Mouse (Mus musculus) heart, embryonic 11.5 days (tissue): ENCODE measurements around the gene Smyd4. TPM values are rescaled to one million over a fixed set of nuclear protein-coding genes. Genes with fewer than 3 reads are reported as not detected.

ENCODE experiments used
- ATAC-seq: fragments of 200-750 bp; cut with Nextera tagmentation; replicated peaks from 2 replicates; pipeline ENCODE4 v1.8.0; 2017; ENCODE audit warnings: moderate library complexity; ENCODE audit not compliant: insufficient number of reproducible peaks, low FRiP score, low TSS enrichment
- H3K27ac ChIP-seq: fragments of 300-500 bp; sonication (generic); 2 replicates; pipeline ENCODE4 v1.5.1; 2014; ENCODE audit warnings: mild to moderate bottlenecking, low read depth, low read length
- H3K27me3 ChIP-seq: fragments of 300-500 bp; sonication (generic); 2 replicates; pipeline ENCODE4 v1.6.1; 2014; ENCODE audit warnings: mild to moderate bottlenecking, low read length, mixed read lengths; ENCODE audit not compliant: control insufficient read depth, insufficient read depth
- H3K36me3 ChIP-seq: fragments of 300-500 bp; sonication (generic); 2 replicates; pipeline ENCODE4 v1.6.1; 2014; ENCODE audit warnings: mild to moderate bottlenecking, low read length, moderate library complexity, mixed read lengths; ENCODE audit not compliant: control insufficient read depth, insufficient read depth
- H3K4me1 ChIP-seq: fragments of 300-500 bp; sonication (generic); 2 replicates; pipeline ENCODE4 v1.6.1; 2014; ENCODE audit warnings: low read length; ENCODE audit not compliant: control insufficient read depth, insufficient read depth
- H3K4me2 ChIP-seq: fragments of 300-500 bp; sonication (generic); 2 replicates; pipeline ENCODE4 v1.6.1; 2014; ENCODE audit warnings: mild to moderate bottlenecking, moderate library complexity
- H3K4me3 ChIP-seq: fragments of 300-500 bp; sonication (generic); 2 replicates; pipeline ENCODE4 v1.5.1; 2014; ENCODE audit warnings: low read depth, low read length
- H3K9ac ChIP-seq: fragments of 300-500 bp; sonication (generic); 2 replicates; pipeline ENCODE4 v1.6.1; 2014; ENCODE audit warnings: mild to moderate bottlenecking, low read depth, low read length, moderate library complexity
- H3K9me3 ChIP-seq: fragments of 300-500 bp; sonication (generic); replicated peaks from 2 replicates; pipeline ENCODE4 v1.6.1; 2016; ENCODE audit warnings: low read length; ENCODE audit not compliant: control insufficient read depth
- WGBS: fragments of 180-500 bp; shearing (Covaris S2); extraction: QIAGEN DNeasy Blood & Tissue Kit; methylation state at CpG from one replicate; pipeline ENCODE4 v1.1.7; 2014; ENCODE audit not compliant: insufficient replicate concordance; 5-methylcytosine and 5-hydroxymethylcytosine counted together
- polyA plus RNA-seq: library from polyadenylated mRNA; unstranded; fragments of >200 nt; fragmentation: Nextera tagmentation; extraction: Ambion mirVana; gene quantifications from 2 replicates; pipeline ENCODE4 v1.2.1, GENCODE M21; 2014

Gene Smyd4
- polyA plus RNA-seq, 1 experiment from 2014 or later: 12.3 TPM

DNA sequence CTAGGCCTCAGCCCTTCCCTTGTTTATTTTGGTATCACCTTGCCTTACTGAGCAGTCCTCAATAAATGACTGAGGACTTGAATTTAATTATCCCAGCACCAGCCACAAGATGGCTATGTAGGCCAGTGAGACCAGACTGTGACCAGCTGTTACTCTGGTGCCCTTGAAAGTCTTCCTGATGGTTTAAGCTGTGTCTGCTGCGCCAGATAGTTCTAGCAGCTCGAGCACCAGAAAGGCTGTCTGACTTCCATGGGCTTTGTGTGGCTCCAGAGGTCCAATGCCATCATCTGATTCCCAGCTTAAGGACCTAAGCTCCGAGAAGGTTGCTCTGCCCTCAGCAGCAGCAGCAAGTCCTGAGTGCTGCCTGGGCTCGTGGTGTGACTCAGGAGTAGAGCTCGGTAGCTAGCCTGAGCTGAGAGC, 54.0 kb downstream of the Smyd4 start:
- ATAC-seq: no peak
- WGBS: 44% methylated on average over 5 of the region's 5 CpGs
- H3K27ac ChIP-seq: peak overlapping the region; percentile 62; the same call in 1 of the 2 replicates

DNA sequence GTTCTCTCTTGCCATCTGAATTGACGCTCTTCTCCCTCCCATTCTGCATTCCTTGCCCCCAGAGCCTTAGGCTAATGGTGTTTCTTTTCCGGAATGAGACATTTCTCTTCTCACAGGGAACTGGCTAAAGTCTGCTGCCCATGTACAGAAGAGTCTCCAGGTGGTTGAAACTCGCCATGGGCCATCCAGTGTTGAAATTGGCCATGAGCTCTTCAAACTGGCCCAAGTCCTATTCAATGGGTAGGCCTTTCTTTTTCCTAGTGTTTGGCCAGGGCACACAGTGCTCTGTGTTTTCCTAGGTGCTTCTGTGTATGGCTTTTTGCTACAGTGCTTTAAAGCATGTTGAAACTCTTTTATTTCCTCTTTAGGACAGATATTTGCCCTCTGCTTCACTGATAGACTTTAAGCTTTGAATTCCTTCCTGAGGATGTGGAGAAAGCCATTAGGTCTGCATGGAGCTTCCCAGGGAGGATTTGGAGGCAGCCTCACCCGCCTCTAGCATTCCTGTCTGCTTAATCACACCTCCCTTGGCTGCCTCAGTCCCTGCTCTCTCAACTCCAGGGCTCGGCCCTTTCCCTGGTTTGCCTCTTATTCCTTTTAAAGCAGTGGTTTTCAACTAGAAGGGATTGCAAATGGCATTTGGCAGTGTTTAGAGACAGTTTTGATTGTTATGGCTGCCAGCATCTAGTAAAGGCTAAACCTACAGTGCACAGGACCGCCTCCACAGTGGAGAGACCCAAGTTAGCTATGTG, 55.2 kb downstream of the Smyd4 start:
- 67% methylated on average over 6 of the region's 6 CpGs for whole genome bisulfite sequencing
- Histone ChIP-seq H3K9ac (no peak overlapping the region), H3K27me3 (no peaks in the 10 kb centered on the region)

More for the DNA sequence above, 54.0 kb downstream of the Smyd4 start:
- H3K27me3 ChIP-seq: no peaks in the 10 kb centered on the region
- H3K9me3 ChIP-seq: no peaks in the 10 kb centered on the region
- H3K36me3 ChIP-seq: no peaks in the 10 kb centered on the region; the same call in 1 of the 2 replicates
- H3K4me1 ChIP-seq: peaks cover 12% of the 10 kb centered on the region
- no peak overlapping the region for H3K4me3 ChIP-seq
- H3K9ac ChIP-seq: peak overlapping the region; percentile 56; the same call in 1 of the 2 replicates
- no peak overlapping the region for H3K4me2 ChIP-seq

DNA sequence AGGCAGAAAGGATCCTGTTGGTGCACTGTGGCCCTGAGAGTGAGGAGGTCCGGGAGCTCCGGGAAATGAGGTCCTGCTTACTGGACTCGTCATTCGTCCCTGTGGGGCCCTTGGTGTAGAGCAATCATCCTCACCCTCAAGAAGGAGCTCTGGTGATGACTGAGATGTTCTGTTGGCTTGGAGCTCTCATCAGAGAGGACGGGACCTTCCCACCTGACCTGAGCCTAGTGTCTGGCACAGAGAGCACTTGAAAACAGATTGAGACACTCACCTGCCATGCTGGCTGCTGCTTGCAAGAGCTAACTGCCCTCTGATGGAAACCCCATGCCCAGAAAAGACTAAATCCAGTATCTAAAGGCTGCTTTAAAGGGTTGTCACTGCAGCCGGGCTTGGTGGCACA, 56.6 kb downstream of the Smyd4 start:
- Histone ChIP-seq H3K9me3 (no peaks in the 10 kb centered on the region), H3K27ac (no peak overlapping the region), H3K4me3 (no peak overlapping the region), H3K36me3 (no peaks in the 10 kb centered on the region; the same call in 1 of the 2 replicates), H3K9ac (no peak overlapping the region), H3K27me3 (no peaks in the 10 kb centered on the region), H3K4me2 (no peak overlapping the region), H3K4me1 (peaks cover 12% of the 10 kb centered on the region)
- ATAC-seq: no peak
- WGBS: 87% methylated on average over 6 of the region's 6 CpGs

More for the DNA sequence above, 55.2 kb downstream of the Smyd4 start:
- Histone ChIP-seq H3K9me3 (no peaks in the 10 kb centered on the region), H3K36me3 (no peaks in the 10 kb centered on the region; the same call in 1 of the 2 replicates), H3K4me1 (peaks cover 12% of the 10 kb centered on the region), H3K4me3 (no peak overlapping the region), H3K4me2 (no peak overlapping the region), H3K27ac (no peak overlapping the region)
- ATAC-seq: no peak

DNA sequence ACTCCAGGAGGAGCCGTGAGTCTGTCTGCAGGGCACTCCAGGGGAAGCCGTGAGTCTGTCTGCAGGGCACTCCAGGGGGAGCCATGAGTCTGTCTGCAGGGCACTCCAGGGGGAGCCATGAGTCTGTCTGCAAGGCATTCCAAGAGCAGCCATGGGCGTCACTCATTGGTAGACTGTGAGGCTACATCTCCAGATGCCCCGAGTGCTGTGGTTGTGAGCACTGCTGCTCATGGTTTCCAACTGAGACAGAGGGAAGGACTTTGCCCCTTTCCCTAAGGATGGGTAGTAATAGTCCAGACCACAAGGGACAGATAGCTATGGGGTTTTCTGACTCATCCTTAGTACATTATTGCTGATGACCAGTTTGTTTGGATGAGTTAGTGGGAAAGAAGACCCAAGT, 57.9 kb downstream of the Smyd4 start:
- Histone ChIP-seq H3K4me3 (no peak overlapping the region), H3K27ac (no peak overlapping the region), H3K4me2 (no peak overlapping the region), H3K4me1 (peaks cover 12% of the 10 kb centered on the region), H3K9ac (no peak overlapping the region), H3K9me3 (no peaks in the 10 kb centered on the region), H3K36me3 (no peaks in the 10 kb centered on the region), H3K27me3 (no peaks in the 10 kb centered on the region)
- ATAC-seq: no peak
- 62% methylated on average over 4 of the region's 4 CpGs for WGBS

DNA sequence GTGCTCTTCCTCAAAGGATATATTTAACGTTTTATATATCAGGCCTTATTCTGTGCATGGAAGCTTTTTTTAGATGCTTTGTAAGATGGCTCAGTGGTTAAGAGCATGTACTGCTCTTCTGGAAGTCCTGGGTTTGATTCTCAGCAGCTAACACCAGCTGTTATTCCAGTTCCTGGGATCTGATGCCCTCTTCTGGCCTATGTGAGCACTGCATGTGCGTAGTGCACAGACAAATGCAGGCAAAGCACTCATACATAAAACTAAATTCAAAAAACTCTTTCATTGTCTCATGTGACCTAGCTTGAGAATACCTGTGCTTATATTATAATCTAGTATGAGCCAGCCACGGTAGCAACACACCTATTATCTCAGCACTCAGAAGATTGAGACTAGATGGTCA, 58.6 kb downstream of the Smyd4 start:
- Histone ChIP-seq H3K27me3 (no peaks in the 10 kb centered on the region), H3K27ac (no peak overlapping the region), H3K4me3 (no peak overlapping the region), H3K9ac (no peak overlapping the region), H3K36me3 (no peaks in the 10 kb centered on the region), H3K9me3 (no peaks in the 10 kb centered on the region), H3K4me1 (peaks cover 12% of the 10 kb centered on the region), H3K4me2 (no peak overlapping the region)
- WGBS: 30% methylated on average over 3 of the region's 3 CpGs
- no peak for ATAC-seq

DNA sequence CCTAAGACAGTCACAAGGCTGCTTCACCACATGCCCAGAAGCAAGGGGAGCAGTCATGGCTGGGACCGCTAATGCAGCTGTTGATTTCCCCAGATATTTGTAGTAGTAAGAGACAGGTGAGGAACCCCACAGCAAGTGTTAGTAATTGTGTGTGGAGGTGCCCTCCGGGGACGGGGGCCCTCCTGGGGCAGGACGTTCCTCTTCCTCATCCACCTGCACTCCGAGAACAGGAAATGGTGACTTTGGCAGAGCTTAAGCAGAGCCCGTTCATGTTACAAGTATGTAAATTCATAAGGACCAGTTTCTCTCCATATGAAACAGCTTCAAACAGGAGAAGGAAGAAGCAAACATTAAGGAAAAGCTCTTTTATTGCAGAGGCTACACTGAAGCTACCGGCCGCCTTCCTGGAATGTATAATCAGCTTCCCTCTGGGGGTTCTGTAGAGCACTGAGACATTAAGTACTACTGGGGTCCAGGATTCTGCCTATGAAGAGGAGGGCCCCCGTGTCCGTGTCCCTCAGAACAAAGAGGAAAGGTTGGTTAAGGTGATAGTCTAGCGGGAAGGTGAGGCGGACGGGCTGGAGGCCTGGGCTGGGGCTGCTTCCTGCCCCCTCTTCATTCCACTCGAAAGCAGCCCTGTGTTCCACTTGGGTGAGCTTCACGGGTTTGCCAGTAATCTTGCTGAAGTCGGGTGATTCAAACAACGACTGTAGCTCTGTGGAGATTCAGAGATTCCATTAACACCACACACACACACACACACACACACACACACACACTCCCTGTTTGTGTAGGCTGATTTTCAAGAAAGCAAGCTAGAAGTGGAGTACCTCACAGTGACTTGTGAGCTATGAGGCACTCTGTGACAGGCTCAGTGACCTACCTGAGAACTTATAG, 61.7 kb downstream of the Smyd4 start:
- no peak overlapping the region for H3K27ac ChIP-seq
- H3K9ac ChIP-seq: no peak overlapping the region
- H3K4me1 ChIP-seq: no peaks in the 10 kb centered on the region
- no peak for ATAC-seq
- H3K4me3 ChIP-seq: no peak overlapping the region
- H3K4me2 ChIP-seq: no peak overlapping the region
- WGBS: 80% methylated on average over 17 of the region's 17 CpGs
- H3K27me3 ChIP-seq: no peaks in the 10 kb centered on the region
- no peaks in the 10 kb centered on the region for H3K9me3 ChIP-seq
- H3K36me3 ChIP-seq: no peaks in the 10 kb centered on the region

DNA sequence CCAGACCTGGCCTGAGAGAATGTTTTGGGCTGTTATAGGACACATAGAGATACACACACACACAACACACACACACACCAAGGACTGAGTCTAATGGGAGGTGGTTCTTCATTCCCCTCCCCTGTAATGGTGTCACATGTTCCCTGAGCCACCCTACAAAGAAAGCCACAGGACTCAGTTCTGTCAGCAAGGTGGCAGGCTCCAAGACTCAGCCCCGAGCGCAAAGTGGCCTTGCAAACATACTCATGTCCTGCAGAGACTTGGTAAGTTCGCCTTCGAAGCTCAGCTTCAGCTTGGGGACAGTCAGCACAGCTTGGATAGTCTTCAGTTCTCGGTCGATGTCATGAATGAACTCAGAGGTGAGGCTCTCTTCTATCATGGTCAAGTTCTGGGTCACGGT, 62.4 kb downstream of the Smyd4 start:
- Histone ChIP-seq H3K9ac (no peak overlapping the region), H3K4me3 (no peak overlapping the region), H3K27ac (no peak overlapping the region), H3K4me1 (no peaks in the 10 kb centered on the region), H3K27me3 (no peaks in the 10 kb centered on the region), H3K36me3 (no peaks in the 10 kb centered on the region), H3K4me2 (no peak overlapping the region), H3K9me3 (no peaks in the 10 kb centered on the region)
- WGBS: 80% methylated on average over 7 of the region's 7 CpGs
- no peak for ATAC-seq

DNA sequence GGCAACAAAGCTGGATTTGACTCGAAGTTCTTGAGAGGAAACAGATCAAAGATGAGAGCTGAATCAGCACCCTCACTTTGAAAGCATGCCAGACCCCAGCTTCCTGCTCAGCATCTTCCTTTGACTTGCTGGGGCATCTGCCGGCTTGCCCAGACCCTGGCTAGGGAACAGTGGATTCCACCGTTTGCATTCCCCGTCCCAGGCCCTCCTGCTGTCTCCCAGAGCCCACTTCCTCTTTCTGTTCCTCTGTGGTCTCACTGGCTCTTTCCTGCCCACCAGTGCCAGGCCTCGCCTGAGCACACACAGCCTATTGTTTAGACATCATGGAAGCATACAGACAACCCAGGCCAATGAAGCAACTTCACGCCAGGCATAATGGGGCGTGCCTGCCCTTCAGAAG, 66.9 kb downstream of the Smyd4 start:
- no peaks in the 10 kb centered on the region for H3K9me3 ChIP-seq
- no peaks in the 10 kb centered on the region for H3K27me3 ChIP-seq
- WGBS: 54% methylated on average over 7 of the region's 7 CpGs
- H3K27ac ChIP-seq: no peak overlapping the region
- H3K4me2 ChIP-seq: no peak overlapping the region
- H3K4me1 ChIP-seq: 0 out of 2 replicates have a peak, but pooled peaks cover 3% of the 10 kb centered on the region
- H3K9ac ChIP-seq: no peak overlapping the region
- no peak for ATAC-seq
- H3K4me3 ChIP-seq: no peak overlapping the region
- no peaks in the 10 kb centered on the region for H3K36me3 ChIP-seq
